Mouse (Mus musculus) naive thymus-derived CD4-positive, alpha-beta T cell, adult 2 months (primary cell): Measurements from ENCODE around the gene Slc25a22.
"Not testable (repeated sequence)": the region's sequence is repeated elsewhere in the genome, so short reads cannot be mapped to it uniquely, and the experiment has no call there.

Experiments
- DNase-seq: peaks from one replicate; pipeline ENCODE4 v3.0.0-alpha.2; 2011; ENCODE audit warnings: low read depth

Slc25a22 gene

DNA sequence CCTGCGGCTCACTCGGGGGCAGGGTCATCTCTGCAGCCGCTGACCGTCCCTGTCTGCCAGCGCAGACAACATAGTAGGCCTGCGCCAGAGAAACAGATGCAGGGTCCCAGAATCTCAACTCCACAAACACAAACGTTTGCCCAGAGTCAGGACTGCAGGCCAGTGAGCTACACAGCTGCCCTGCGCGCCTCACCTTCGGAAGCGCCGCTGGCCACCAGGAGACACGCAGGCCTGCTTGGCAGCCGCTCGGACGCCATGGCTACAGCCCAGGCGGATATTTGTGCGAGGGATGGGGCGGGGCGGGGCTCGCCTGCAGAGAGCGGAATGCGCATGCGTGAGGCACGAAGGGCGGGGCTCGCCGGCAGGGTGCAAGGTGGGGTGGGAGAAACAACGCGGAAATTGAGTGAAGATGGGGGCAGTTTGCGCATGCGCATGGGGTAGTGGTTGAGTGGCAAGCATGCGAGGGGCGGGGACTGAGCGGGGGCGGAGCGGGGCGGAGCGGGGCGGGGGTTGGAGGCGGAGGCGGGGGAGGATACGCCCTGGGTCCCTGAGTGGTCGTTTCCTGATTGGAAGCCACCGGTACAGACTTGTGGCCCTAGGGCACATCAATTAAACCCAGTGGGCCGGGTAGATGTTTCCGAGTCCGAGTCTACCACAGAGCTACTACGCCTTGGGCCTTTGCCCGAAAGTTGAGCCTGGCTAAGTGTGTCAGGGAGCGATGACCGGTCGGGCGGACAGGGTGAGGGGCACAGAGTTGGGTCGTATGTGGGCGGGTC, 23.7 kb downstream of the Slc25a22 start, which contains the start of gene Gatd1:
Gatd1 (minus strand) TSS at position 328 of the 776 bp plus-strand sequence.
- peak; percentile 100 for DNase-seq

DNA sequence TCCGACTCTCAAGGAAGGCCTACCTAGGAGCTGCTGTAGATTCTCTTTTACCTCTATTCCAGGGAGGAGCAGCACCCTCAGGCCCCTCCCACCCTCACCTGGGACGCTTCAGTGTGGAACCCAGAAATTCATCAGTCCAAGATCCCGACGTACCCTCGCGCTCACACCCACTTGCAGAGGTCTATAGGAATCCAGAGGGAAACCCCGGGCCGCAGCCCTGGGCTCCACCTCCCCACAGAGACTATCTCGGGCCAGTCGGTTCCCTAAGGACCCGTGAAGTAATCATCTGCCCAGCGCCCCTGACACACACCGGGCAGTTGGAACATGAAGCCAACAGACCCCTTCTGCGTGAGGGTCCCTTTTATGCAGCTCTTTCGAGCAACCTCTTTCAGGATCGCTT, 24.4 kb downstream of the Slc25a22 start:
- DNase-seq, result no peak

DNA sequence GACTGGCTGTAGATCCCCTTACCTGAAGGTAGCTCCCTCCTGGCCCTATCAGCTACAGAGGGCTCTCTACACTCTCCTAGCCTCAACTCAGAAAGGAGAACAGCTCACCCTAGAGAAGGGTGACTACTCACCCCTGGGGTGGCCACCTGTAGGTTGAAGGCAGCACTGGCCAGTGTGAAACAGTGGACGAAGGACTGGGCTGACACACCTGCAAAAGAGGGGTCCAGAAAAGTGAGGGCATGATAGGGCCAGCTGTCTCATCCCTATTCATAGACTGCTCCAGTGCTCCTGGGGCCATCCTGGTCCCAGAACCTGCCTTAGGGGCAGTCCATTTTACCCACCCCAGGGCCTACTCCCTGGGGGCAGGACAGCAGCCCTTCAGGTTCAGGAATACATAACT, 26.0 kb downstream of the Slc25a22 start:
- DNase-seq, result no peak

GRCm38 (mm10) chr7:141410631-141411030, 27.1 kb downstream of the Slc25a22 start:
- no peak for DNase-seq

DNA sequence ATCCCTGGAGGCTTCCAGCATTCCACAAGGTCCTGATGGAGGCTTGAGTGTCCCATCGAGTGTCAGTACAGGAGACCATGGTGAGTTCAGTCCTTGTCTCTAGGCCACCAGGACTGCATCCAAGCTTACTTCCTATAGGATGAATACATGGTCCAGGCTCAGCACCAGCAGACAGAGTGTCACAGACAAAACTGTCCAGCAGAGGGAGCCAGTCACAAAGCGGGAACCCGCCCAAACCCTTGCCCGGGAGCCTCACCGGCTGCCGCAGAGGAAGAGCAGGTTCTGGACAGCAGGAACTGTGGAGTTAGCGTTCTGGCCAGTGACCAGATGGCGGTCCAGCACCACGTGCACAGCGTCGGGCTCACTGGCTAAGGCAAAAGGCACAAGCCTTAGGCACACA, 28.9 kb downstream of the Slc25a22 start:
- DNase-seq, result peak; percentile 87

DNA sequence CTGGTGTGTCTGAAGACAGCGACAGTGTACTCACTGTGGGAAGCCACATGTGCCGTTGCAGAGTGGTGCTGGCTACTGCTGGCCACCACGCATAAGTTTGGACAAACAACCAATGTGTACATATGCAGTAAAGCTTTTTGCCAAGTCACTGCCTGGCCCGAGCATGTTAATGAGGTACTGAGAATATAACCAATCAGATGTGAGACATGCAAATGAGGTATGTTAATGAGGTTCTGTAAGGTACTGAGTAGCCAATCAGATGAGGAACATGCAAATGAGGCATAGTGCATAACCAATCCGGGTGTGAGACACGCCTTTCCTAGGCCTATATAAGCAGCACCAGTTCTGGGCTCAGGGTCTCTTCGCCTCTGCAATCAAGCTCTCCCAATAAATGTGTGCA, 30.0 kb downstream of the Slc25a22 start:
- not testable (repeated sequence) for DNase-seq

DNA sequence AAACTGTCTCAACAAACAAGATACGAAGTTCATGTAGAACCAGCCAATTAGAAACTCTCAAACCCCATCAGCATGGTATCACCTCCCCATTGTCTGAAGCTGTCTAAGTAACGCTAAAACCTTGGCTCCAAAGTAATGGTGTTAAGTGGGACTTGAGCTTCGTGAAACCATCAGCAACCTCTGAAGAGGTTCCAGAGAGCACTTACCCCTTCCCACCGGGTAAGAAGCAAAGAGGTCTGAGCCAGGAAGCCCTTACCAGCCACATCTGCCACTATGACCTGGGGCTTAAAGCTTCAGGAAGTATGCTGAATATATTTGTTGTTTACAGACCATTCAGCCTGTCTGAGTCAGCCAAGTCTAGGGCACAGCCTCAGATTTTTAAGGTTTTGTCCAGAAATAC, 32.2 kb downstream of the Slc25a22 start:
- DNase-seq, result no peak

DNA sequence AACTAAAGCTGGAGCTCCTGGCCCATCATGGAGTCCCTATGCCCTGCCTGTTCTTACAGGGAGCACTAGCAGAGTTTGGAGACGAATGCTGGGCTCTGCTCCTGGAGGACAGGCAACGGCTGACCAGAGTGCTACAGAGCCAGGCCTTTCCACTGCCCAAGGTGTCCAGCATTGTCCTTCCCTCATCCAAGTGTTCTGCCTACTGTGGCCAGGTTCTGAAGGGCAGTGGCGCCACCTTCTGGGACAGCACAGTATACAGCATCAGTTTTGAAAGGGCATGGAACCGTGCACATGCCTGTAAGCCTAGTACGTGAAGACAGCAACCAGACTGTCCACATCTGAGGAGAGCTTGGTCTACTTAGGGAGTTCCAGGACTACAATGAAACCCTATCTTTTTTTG, 34.4 kb downstream of the Slc25a22 start:
- peak; percentile 76 for DNase-seq

GRCm38 (mm10) chr7:141395348-141395747, 42.3 kb downstream of the Slc25a22 start:
- no peak for DNase-seq

DNA sequence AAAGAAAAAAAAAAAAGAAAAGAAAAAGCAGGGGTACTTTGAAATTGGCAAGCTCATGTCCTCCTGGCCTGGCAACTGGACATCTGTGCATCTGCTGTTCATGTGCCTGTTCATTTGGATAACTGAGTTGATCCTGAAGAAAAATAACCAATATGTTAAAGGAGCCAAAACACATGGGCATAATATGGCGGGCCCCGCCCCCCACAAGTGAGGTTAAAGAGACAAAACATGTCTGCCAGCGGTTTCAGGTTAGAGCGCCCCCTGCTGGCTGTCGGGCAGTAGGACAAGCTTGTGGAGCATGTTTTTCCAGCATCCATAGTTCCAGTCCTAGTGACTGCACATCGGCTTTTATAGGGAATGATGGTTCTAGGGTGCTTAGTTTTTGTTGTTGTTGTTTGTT, 42.9 kb downstream of the Slc25a22 start:
- DNase-seq, result peak; percentile 86

- DNase-seq, result no peak
Observed at GRCm38 (mm10) chr7:141394158-141394557, 43.5 kb downstream of the Slc25a22 start.

DNA sequence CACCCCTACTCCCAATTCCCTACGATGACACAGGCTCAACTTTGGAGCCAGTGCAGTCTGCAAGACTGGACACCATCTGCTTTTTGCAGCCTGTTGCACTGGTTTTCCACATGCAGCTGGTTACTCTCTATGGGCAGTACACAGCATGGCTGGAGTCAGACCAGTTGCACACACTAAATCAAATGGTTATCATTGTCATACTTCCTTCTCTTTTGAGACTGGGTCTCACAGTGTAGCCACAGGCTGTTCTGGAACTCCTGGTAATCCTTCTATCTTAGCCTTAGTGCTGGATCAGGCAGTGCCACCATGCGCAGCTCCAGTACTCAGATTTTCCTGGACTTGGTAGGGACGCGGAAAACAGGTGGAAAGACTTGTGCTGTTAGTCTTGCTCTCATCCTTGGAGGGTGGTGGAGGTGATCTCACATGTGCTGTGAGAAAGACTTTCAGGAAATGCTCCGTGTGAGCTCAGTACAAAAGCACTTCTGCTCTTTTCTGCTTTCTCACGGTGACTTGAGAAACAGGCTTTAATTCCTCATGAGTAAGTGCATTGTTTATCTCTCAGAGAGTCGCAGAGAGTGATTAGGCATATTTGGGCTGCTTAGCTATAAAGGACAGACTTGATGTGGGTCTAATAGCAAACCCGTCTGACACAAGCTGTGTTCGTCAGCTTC, 45.0 kb downstream of the Slc25a22 start:
- DNase-seq, result peak; percentile 44

- DNase-seq, result peak; percentile 96
Observed at GRCm38 (mm10) chr7:141391625-141392551, 45.8 kb downstream of the Slc25a22 start, which contains the start of gene Taldo1. Taldo1 (plus strand) TSS chr7:141392199.

DNA sequence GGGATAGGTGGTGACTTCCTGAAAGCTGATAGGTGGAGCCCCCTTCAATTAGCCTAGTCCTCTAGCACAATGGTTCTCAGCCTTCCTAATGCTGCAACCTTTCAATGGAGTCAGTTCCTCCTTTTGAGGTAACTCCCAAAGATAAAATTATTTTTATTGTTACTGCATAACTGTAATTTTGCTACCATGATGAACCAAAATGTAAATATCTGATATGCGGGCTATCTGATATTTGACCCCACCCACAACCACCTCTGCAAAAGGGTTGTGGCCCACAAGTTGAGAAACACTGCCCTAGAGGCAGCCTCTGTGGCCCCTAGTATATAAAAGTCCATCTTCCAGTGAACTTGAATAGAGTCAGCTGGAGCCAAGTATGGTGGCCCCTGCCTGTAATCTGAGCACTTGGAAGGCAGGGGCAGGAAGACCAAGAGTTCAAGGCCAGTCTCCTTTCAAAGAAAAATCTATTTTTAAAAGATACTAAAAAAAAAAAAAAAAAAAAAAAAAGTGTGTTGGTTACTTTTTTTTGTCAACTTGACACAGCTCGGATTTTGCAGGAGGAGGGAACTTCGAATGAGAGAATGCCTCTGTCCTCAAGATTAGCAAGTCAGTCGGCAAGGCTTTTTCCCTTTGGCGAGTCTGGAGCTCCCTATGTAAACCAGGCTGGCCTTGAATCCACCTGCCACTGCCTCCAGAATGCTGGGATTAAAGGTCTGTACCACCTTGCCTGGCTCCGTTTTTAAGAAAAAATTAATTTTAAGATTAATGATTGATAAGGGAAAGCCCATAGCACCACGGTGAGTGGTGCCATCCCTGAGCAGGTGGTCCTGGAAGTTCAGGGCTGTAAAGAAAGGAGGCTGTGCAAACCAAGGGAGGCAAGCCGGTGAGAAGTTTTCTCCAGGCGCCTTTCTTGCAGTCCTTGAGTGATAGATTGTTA, 47.1 kb downstream of the Slc25a22 start:
- no peak for DNase-seq

GRCm38 (mm10) chr7:141388487-141389109, 49.1 kb downstream of the Slc25a22 start:
- DNase-seq, result no peak

DNA sequence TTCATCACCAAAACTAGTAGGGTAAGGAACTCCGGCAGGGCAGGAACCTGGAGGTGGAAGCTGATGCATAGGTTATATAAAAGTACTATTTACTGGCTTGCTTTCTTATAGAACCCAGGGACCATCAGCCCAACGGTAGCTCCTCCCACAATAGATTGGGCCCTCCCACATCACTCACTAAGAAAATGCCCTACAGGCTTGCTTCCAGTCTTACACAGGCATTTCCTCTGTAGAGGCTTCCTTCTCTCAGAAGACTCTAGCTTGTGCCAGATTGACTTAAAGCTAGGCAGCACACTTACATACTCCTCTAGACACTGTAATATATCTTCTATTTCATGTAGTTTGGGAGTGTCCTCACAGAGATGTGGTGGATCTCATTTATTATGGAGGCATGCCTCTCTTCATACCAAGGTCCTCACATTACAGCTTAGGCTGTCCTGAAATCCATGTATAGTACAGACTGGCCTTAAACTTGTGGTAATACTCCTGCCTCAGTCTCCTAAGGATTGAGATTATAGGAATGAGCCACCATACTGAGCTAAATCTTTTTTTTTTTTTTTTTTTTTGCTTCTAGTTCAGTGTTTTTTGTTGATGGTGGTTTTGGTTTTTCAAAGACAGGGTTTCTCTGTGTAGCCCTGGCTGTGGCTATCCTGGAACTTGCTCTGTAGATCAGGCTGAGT, 49.7 kb downstream of the Slc25a22 start:
- DNase-seq, result no peak

DNA sequence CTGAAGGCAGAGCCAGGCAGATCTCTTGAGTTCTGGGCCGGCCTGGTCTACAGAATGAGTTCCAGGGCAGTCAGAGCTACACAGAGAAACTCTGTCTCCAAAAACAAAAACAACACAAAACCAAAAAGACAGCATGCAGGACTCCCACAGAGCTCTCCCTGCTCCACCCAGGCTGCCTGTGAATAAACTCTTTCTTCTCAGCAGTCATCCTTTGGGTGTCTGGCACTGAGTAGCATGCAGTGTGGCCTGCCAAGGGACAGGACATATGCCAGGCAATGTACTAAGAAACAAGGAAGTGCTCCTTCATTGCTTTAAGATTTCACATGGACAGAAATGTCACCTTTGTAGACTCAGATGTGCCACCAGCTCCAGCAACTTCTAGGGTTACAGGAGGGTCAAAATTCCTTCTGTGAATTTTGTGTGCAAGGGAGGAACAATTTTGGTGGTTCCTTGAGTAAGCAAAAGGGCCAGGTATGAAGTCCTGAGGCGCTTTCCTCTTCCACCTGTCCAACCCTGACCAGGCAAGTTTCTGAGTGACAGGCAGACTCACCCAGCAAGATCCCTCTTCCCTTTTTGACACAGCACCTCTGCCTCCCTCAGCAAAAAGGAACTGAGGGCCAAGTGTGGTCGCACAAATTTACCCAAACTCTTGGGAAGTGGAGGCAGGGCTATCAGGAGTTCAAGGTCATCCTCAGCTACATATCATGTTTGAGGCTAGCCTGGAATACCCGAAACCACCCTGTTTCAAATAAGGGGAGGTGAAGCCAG, 56.4 kb downstream of the Slc25a22 start:
- no peak for DNase-seq
